Mouse (Mus musculus) embryonic fibroblast, embryonic 13.5 days (primary cell): ENCODE measurements around the gene 1810010D01Rik.

ENCODE experiments used
- CTCF ChIP-seq: IDR thresholded peaks from 2 replicates; pipeline ENCODE4 v1.5.1; 2011; ENCODE audit warnings: mild to moderate bottlenecking, control low read depth, low read length, moderate library complexity, borderline replicate concordance; ENCODE audit not compliant: insufficient read depth
- POLR2A ChIP-seq: IDR thresholded peaks from 2 replicates; pipeline ENCODE4 v1.6.1; 2011; ENCODE audit warnings: low read depth, mild to moderate bottlenecking, control low read depth, low read length, moderate library complexity

GRCm38 (mm10) chr7:145256092-145256491, 48.2 kb upstream of the 1810010D01Rik start:
- no peak for TF ChIP-seq POLR2A
- no peak for TF ChIP-seq CTCF
